Mouse (Mus musculus) brain, adult 2 months (tissue): ENCODE results near the gene Gm20812.
"Not testable (repeated sequence)": the region's sequence is repeated elsewhere in the genome, so short reads cannot be mapped to it uniquely, and the experiment has no call there.

ENCODE experiments used
- DNase-seq: peaks from one replicate; pipeline ENCODE4 v3.0.0; 2011; ENCODE audit warnings: low read depth, low spot score

Gm20812 gene

GRCm38 (mm10) chrY:12381681-12382080, at the start of gene Gm20812:
Gm20812 (plus strand) TSS chrY:12381981.
- DNase-seq: not testable (repeated sequence)
